Mouse (Mus musculus) heart, postnatal 0 days (tissue): ENCODE measurements around the gene Rasal2. TPM values are rescaled to one million over a fixed set of nuclear protein-coding genes. Genes with fewer than 3 reads are reported as not detected.

Experiments used
- ATAC-seq: fragments of 200-750 bp; cut with Nextera tagmentation; 2 replicates; pipeline ENCODE4 v1.8.0; 2017; ENCODE audit warnings: low read depth, moderate number of reproducible peaks, moderate library complexity; ENCODE audit not compliant: insufficient read depth
- DNase-seq: peaks from one replicate; pipeline ENCODE4 v3.0.0-alpha.2; 2016; ENCODE audit warnings: low spot score
- H3K27ac ChIP-seq: fragments of 300-500 bp; sonication (generic); 2 replicates; pipeline ENCODE4 v1.5.1; 2014; ENCODE audit warnings: low read depth, mild to moderate bottlenecking
- H3K27me3 ChIP-seq: fragments of 300-500 bp; sonication (generic); 2 replicates; pipeline ENCODE4 v1.6.1; 2014; ENCODE audit warnings: low read length, mixed read lengths; ENCODE audit not compliant: control insufficient read depth, insufficient read depth
- H3K36me3 ChIP-seq: fragments of 300-500 bp; sonication (generic); replicated peaks from 2 replicates; pipeline ENCODE4 v1.6.1; 2014; ENCODE audit warnings: low read length, mixed read lengths; ENCODE audit not compliant: control insufficient read depth, insufficient read depth
- H3K4me1 ChIP-seq: fragments of 300-500 bp; sonication (generic); 2 replicates; pipeline ENCODE4 v1.6.1; 2014; ENCODE audit warnings: antibody characterized with exemption; ENCODE audit not compliant: control insufficient read depth, insufficient read depth
- H3K4me2 ChIP-seq: fragments of 300-500 bp; sonication (generic); 2 replicates; pipeline ENCODE4 v1.6.1; 2014; ENCODE audit warnings: low read depth, mild to moderate bottlenecking, low read length, moderate library complexity
- H3K4me3 ChIP-seq: fragments of 300-500 bp; sonication (generic); 2 replicates; pipeline ENCODE4 v1.5.1; 2014; ENCODE audit warnings: low read depth, low read length
- H3K9ac ChIP-seq: fragments of 300-500 bp; sonication (generic); replicated peaks from 2 replicates; pipeline ENCODE4 v1.6.1; 2014; ENCODE audit warnings: low read depth, low read length, mixed read lengths
- H3K9me3 ChIP-seq: fragments of 300-500 bp; sonication (generic); replicated peaks from 2 replicates; pipeline ENCODE4 v1.6.1; 2016; ENCODE audit warnings: low read length; ENCODE audit not compliant: control insufficient read depth
- CTCF ChIP-seq: IDR thresholded peaks from 2 replicates; pipeline ENCODE4 v1.5.1; 2016; ENCODE audit warnings: antibody characterized with exemption, control low read depth, low read depth
- EP300 ChIP-seq: IDR thresholded peaks from 2 replicates; pipeline ENCODE4 v1.6.1; 2016; ENCODE audit warnings: antibody characterized with exemption, low read depth
- WGBS: fragments of 180-500 bp; shearing (Covaris S2); extraction: QIAGEN DNeasy Blood & Tissue Kit; methylation state at CpG from one replicate; pipeline ENCODE4 v1.1.7; 2014; 5-methylcytosine and 5-hydroxymethylcytosine counted together
- polyA plus RNA-seq: library from polyadenylated mRNA; unstranded; fragments of >200 nt; fragmentation: Nextera tagmentation; extraction: Ambion mirVana; gene quantifications from 2 replicates; pipeline ENCODE4 v1.2.1, GENCODE M21; 2015
- total RNA-seq: library from RNA; depleted of rRNA; stranded (reverse); fragments of >200 nt; gene quantifications from 2 replicates; pipeline ENCODE4 v1.2.3, GENCODE M21; 2014; ENCODE audit warnings: low replicate concordance

The Rasal2 gene
- total and polyA plus RNA-seq, 2 experiments from 2014 or later: 18.5 to 35.9 TPM

DNA sequence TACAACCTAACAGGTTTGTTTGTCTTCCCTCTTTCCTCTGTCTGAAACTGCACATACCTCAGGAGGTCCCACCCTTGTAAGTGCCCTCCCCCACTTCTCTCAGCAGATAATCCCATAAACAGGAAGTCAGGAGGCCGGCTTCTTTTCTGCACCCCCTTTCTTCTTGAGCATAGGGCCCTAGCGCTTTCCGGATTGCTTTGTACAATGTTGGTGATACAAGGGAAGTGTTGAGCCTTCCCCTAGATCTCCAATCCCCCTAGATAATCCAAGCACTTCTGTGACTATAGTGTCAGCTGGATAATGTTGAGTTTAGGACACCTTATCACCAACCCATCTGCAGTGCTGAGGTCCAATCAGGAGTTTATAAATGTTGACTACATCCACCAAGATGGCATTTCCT is 3.4 kb upstream of the Rasal2 start:
- H3K4me3 ChIP-seq: no peak overlapping the region
- DNase-seq (no peak), ATAC-seq (no peak)
- H3K27me3 ChIP-seq: no peaks in the 10 kb centered on the region
- H3K9ac ChIP-seq: no peak overlapping the region
- TF ChIP-seq CTCF (no peak), EP300 (no peak)
- no peak overlapping the region for H3K4me2 ChIP-seq
- WGBS: 50% methylated on average over 3 of the region's 3 CpGs
- peaks cover 9% of the 10 kb centered on the region for H3K36me3 ChIP-seq
- peak overlapping the region; percentile 83 for H3K27ac ChIP-seq
- no peaks in the 10 kb centered on the region for H3K9me3 ChIP-seq
- H3K4me1 ChIP-seq: peaks cover 19% of the 10 kb centered on the region

GRCm38 (mm10) chr1:157411711-157412380 is 549 bp downstream of the Rasal2 start:
- H3K4me1 ChIP-seq: peaks cover 32% of the 10 kb centered on the region
- under 1% methylated on average over 63 of the region's 85 CpGs for WGBS
- peak overlapping the region; percentile 93 for H3K9ac ChIP-seq
- TF ChIP-seq CTCF (no peak), EP300 (no peak)
- peak overlapping the region; percentile 74 for H3K4me2 ChIP-seq
- H3K9me3 ChIP-seq: no peaks in the 10 kb centered on the region
- H3K36me3 ChIP-seq: no peaks in the 10 kb centered on the region
- ATAC-seq: peak; percentile 85
- no peaks in the 10 kb centered on the region for H3K27me3 ChIP-seq
- peak; percentile 43 for DNase-seq
- H3K27ac ChIP-seq: peak overlapping the region; percentile 96
- peak overlapping the region; percentile 98 for H3K4me3 ChIP-seq

- WGBS: 3% methylated on average over 4 of the region's 4 CpGs
- ATAC-seq (no peak), DNase-seq (no peak)
- Histone ChIP-seq H3K4me1 (peaks cover 30% of the 10 kb centered on the region), H3K4me2 (peak overlapping the region; percentile 74), H3K27me3 (no peaks in the 10 kb centered on the region), H3K4me3 (peak overlapping the region; percentile 98), H3K9ac (peak overlapping the region; percentile 93), H3K27ac (peak overlapping the region; percentile 96), H3K9me3 (no peaks in the 10 kb centered on the region), H3K36me3 (no peaks in the 10 kb centered on the region)
- TF ChIP-seq EP300 (no peak), CTCF (no peak)
Measured at GRCm38 (mm10) chr1:157411341-157411710, 1.1 kb downstream of the Rasal2 start.

- Histone ChIP-seq H3K4me3 (peak overlapping the region; percentile 98), H3K36me3 (no peaks in the 10 kb centered on the region), H3K4me1 (peaks cover 30% of the 10 kb centered on the region)
Measured at GRCm38 (mm10) chr1:157410937-157411336, 1.5 kb downstream of the Rasal2 start.

DNA sequence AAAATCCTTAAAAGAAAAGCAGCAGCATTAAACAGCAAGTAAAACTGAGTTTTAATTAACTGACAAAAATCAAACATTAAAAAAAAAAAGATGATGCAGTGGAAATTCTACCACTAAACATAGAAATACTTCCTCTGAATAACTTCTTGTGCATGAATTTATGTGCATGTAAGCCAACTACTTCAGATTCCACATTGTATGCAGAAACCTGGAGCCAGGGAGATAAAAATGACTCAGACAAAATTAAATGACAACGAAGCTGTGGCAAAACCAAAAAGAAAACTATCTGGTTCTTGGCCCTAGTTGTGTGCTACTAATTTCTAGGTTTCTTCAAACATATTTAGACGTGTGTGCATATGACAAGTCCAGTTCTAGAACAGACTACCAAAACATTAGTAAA is 2.7 kb downstream of the Rasal2 start:
- no peak for ATAC-seq
- Histone ChIP-seq H3K36me3 (no peaks in the 10 kb centered on the region), H3K27me3 (no peaks in the 10 kb centered on the region), H3K9ac (no peak overlapping the region), H3K9me3 (no peaks in the 10 kb centered on the region), H3K4me1 (peaks cover 38% of the 10 kb centered on the region), H3K4me3 (peak overlapping the region; percentile 98; the same call in 1 of the 2 replicates), H3K27ac (no peak overlapping the region), H3K4me2 (peak overlapping the region; percentile 74; the same call in 1 of the 2 replicates)
- 33% methylated on average over 2 of the region's 2 CpGs for WGBS
- TF ChIP-seq CTCF (no peak), EP300 (no peak)
- no peak for DNase-seq

More at GRCm38 (mm10) chr1:157410937-157411336, 1.5 kb downstream of the Rasal2 start:
- Histone ChIP-seq H3K4me2 (peak overlapping the region; percentile 74), H3K9ac (peak overlapping the region; percentile 93), H3K27me3 (no peaks in the 10 kb centered on the region), H3K9me3 (no peaks in the 10 kb centered on the region), H3K27ac (peak overlapping the region; percentile 96)
- no peak for DNase-seq
- no peak for ATAC-seq
- TF ChIP-seq CTCF (no peak), EP300 (no peak)
- 3% methylated on average over 8 of the region's 8 CpGs for WGBS

- no peak for TF ChIP-seq EP300
- TF ChIP-seq CTCF: no peak
- Histone ChIP-seq H3K9me3 (no peaks in the 10 kb centered on the region), H3K9ac (no peak overlapping the region), H3K27me3 (no peaks in the 10 kb centered on the region), H3K36me3 (no peaks in the 10 kb centered on the region), H3K4me3 (no peak overlapping the region), H3K4me2 (no peak overlapping the region), H3K4me1 (no peaks in the 10 kb centered on the region), H3K27ac (no peak overlapping the region)
- DNase-seq (no peak), ATAC-seq (no peak)
- 58% methylated on average over 4 of the region's 4 CpGs for WGBS
Measured at GRCm38 (mm10) chr1:157388027-157388426, 24.4 kb downstream of the Rasal2 start.
